Mouse (Mus musculus): Measurements from ENCODE around the gene Ndufaf3. TPM values are rescaled to one million over a fixed set of nuclear protein-coding genes. Genes with fewer than 3 reads are reported as not detected.
"Not testable (repeated sequence)": the region's sequence is repeated elsewhere in the genome, so short reads cannot be mapped to it uniquely, and the experiment has no call there.

The Ndufaf3 gene
- total RNA-seq (2021): 10 to 100 TPM; 53.1 to 59.8 TPM
- long read RNA-seq, experiment 1, transcript Ndufaf3-201 (5 exons, 1,487 nt): major isoform, 29 of 32 reads
- long read RNA-seq, experiment 1, partial matches to known transcripts: 0 of 32 reads
- long read RNA-seq, experiment 1, other reads (novel, unspliced or antisense): 1 of 32 reads
- long read RNA-seq, experiment 2, transcript Ndufaf3-201 (5 exons, 1,487 nt): major isoform, 28 of 31 reads
- long read RNA-seq, experiment 2, partial matches to known transcripts: 0 of 31 reads
- long read RNA-seq, experiment 2, other reads (novel, unspliced or antisense): 2 of 31 reads

DNA sequence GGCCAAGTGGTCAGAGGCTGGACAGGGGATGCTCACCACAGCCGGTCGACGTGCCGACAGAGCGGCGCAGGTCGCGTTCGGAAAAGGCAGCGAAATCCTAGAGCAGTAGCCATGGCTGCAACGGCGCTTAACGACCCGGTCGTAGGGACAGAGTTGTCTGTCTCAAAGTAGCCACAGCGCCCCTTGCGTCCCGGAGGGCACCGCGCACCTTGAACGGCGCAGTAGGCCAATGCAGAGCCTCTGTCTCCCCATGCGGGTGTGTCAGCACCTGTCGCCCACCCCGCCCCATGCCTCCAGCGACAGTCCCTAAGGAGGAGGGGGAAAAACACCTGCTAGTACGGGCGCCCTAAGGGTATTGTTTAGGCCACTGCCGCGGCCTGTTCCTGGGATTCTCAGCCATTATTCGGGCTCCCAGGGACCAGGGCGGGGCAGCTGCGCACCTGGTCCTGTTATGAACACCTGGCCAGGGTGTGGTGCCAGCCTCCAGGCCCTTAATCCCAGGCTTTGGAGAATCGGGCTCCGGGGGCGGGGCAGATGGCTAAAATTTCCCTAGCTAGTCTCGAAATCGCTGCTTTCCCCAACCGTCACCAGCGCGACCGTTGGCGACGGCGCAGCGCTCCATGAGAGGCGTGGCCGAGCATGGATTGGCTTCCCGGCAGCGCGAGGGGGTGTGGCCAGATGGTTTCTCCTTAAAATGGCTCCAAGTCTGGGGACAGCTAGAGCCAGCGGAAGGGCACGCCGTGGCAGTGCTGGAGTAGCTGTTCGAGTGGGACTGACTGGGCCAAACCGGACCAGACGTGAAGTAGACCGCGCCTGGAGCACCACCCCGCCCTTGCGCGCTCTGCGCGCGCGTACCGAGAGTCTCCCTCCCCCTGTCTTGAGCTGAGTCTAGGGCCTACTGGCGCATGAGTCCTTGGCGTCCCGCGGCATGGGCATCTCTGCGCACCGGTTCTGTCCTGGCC lies at the start of gene Ndufaf3:
Ndufaf3 (minus strand) TSS at position 620 of the 962 bp plus-strand sequence.
- intact Hi-C loops (cut with DNase I): loop anchor here (5.0 kb wide), 1 partner anchor 50 kb away; the partner anchor contains the start of gene Qrich1
- DNase-seq: peak; percentile 95 to 97

DNA sequence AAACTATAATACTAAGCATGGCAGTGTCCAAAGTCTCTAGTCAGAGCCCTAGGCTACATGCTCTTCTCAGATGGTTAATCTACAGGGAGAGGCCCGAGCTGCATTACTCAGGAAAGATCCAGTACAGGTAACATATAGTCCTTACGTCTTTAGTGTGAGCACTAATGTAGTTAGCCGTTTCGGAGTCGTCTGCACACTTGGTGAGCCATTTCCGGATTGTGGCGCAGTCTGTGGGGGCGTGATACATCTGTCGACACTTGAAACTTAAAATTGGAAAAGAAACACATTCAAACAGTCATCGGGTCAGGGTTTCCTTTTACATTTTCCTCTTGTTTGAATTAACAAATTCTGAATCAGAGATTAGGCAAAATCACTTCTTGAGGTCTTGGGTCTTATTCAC lies 44.3 kb upstream of the Ndufaf3 start:
- DNase-seq: no peak

DNA sequence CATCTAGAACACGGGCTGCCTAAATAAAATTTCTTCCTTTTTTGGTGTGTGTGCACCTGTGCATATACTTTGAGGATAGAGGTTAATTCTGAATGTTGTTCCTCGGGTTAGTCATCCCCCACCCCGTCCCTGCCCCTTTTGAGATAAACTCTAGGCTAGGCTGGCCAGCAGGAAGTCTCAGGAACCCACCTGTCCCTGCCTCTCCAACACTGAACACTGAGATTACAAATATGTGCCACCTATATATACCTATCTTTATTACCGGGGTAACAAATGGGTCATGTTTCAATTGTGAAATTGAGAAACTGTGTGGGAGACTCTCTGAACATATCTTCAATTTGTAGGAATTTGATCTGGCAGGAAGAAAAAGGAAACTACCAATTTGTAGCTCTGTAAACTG lies 41.7 kb upstream of the Ndufaf3 start:
- DNase-seq: no peak
- intact Hi-C loops (cut with DNase I): no loop called here

More for the DNA sequence above, 44.3 kb upstream of the Ndufaf3 start:
- intact Hi-C loops (cut with DNase I): no loop called here

DNA sequence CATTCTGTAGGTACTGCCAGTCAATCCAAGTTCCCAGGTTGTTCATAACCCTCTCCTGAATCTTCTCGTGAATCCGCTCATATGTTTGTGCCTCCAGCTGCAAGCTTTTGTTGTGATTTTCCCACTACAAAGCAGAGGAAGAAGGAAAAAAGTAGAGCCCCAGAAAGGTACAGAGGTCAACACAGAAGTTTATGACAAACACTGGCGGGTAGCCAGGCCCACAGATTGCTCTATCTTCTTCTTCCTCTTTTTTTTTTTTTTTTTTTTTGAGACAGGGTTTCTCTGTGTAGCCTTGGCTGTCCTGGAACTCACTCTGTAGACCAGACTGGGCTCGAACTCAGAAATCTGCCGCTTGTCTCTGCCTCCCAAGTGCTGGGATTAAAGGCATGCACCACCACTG lies 40.7 kb upstream of the Ndufaf3 start:
- intact Hi-C loops (cut with DNase I); DNase-seq: not testable (repeated sequence)

DNA sequence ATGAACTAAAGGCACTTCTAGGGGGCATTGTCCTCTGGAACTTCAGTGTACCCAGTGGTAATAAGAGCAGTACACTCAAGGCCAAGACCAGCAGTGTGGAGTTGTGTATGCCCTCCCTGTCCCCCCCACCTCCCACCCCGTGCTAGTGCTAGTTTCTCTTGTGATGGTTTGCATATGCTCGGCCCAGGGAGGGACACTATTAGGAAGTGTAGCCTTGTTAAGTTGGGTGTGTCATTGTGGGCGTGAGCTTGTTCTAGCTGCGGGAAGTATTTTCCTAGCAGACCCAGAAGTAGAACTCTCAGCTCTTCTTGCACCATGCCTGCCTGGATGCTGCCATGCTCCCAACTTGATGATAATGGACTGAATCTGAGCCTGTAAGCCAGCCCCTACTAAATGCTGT lies 34.8 kb upstream of the Ndufaf3 start:
- DNase-seq: no peak
- intact Hi-C loops (cut with DNase I): no loop called here

DNA sequence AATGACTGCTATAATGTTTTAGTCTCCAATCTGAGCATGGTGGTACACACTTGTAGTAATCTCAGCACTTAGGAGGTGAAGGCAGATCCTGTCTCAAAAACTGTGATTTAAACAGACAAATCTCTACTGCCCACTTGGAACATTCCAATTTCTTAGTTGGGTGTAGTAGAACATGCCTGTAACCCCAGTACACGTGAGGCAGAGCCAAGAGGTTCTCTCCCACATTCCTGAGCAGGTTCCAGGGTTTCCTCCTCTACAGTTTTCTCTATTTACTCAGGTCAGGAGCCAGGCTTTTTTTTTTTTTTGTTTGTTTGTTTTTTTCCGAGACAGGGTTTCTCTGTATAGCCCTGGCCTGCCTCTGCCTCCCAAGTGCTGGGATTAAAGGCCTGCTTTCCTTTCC lies 32.8 kb upstream of the Ndufaf3 start:
- no peak for DNase-seq
- intact Hi-C loops (cut with DNase I): no loop called here

DNA sequence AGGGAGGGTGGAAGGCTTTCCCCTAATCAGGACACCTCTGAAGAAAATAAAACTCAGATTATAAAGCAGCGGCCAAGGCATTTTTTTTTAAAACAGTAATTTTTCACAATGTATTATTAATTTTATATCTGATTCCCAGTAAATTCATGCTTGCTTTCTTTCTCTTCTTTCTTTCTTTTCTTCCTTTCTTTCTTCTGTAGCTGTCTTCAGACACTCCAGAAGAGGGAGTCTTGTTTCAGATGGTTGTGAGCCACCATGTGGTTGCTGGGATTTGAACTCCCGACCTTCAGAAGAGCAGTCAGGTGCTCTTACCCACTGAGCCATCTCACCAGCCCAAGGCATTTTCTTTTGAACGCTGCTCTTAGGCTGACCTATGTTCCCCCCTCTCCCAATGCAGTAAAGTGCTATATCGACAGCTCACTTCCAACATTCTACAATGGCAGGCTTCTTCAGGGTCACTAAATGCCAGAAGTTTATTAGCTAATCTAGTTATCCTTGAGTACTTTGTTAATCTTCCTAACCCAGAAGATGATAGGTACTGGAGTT lies 31.9 kb upstream of the Ndufaf3 start:
- intact Hi-C loops (cut with DNase I): loop anchor here (5.0 kb wide), 1 partner anchor 48 kb away; the partner anchor contains the start of gene Arih2
- DNase-seq: no peak

DNA sequence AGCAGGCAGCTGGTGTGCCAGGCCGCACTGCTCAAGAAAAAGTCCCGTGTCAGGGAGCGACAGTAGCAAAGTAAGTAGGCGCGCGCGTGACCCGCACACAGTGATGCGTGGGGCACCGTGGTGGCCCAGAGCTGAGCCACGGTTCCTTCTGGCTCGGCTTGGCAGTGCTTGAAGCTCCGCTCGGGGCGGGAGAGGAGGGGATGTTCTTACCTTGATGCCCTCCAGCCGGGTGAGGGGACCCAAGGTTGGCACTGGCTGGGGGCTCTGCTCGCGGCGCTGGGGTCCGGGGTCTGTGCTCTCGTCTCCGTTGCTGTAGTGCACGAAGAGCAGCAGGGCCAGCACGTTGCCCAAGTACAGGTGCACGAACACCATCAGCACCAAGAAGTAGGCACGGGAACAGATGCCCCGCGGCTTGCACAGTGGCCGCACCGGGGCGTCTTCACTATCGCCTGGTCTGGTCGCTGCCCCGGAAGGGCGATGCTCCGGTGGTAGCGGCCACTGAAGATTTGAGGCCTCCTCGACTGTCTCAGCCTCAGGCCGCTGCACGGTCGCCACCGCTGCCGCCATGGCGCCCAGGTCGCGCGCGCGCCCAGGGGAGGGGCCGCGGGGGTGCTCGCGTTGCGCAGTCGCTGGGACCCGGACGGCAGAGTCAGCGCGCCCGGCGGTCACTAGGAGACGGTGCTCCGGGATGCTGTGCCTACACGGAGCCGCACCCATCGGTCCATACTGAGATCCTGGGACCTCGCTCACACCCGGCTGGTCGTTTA lies 29.9 kb upstream of the Ndufaf3 start, which contains the start of gene P4htm:
P4htm (minus strand) TSS at position 670 of the 767 bp plus-strand sequence.
- peak; percentile 78 to 79 for DNase-seq
- intact Hi-C loops (cut with DNase I): loop anchor here (5.0 kb wide), 1 partner anchor 50 kb away; the partner anchor contains the start of gene Arih2

DNA sequence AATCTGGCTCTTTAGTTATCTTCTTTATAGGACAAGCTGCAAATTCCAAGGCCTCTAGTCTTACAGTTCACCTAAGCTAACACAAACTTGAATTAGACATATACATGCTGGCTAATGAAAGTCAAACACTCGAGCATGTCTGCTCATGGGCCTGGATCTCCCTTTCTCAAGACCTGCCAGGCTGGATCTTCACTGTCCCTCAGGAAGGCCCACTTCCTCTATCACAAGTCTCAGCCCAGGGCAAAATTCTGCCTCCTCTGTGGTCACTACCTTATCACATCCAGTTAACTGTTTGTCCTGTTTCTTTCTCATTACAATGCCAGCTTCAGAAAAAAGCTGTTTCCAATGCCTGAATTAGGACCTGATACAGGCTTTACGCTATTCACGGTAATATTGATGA lies 27.1 kb upstream of the Ndufaf3 start:
- intact Hi-C loops (cut with DNase I): loop anchor here (2.0 kb wide), 1 partner anchor 22 kb away; no protein-coding TSS in a partner anchor
- no peak for DNase-seq

DNA sequence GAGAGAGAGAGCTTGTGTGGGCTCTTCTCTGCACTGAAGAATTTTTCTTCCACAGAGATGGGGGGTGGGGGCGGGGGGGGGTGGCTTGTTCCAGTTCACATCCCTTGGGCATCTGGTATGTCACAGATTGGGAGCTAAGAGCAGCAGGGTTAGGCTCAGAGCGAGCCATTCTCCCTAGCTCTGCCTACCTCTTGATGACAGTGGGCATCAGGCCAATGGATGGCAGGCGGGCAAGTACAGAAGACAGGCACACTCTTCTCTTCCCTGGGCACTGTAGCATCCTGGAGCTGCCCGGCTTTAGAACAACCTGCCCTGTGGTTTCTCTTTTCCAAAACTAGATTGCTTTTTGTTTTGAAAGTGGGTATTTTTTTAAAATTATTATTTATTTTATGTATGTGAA lies 24.2 kb upstream of the Ndufaf3 start:
- no peak for DNase-seq
- intact Hi-C loops (cut with DNase I): no loop called here

DNA sequence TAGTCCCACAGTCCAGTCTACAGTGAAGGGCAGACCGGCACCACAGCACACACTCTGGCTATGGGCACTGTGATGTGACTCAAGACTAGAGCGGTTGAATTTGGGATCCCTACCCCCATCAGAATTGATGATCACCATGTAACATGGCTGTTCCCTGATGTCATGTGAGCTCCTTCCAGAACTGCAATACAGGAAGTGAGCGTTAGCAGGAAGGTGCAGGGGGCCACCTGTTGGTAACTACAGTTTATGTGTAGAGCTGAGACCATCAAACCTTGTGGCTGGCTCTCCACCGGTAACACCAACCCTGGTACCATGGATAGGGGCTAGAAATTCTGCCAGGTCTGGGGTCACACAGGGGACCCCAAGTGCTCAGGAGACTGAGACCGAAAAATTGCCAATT lies 22.0 kb upstream of the Ndufaf3 start:
- intact Hi-C loops (cut with DNase I): no loop called here

DNA sequence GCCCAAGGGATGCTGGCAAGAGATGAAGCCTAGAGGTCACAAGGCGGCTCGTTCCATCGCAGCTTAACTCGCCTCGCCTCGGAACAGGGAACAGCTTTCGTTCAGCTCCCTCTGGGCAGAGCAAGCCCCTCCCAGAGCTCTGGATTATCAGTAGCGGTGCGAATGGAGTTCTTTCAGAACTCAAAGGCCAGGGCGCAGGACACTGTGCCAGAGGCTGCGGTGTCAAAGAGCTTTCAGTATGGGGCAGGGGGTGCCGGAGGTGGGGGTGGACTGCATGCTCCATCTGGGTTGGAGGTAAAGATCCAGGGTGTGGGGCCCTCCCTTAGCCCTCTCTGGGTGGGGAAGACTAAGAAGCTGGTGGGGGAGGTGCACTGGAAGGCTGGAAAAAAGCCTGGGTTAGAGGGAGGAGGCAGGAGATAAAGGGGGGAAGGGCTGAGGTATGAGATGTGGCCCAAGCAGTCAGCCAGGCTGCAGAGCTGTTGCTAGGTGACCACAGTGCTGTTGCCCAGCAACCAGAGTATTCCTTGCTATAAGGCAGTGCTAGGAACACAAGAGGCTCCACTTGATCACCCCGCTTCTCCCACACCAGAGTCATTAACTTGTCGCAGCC lies 20.4 kb upstream of the Ndufaf3 start:
- intact Hi-C loops (cut with DNase I): no loop called here
- DNase-seq: peak; percentile 75 to 83

More for the DNA sequence above, 22.0 kb upstream of the Ndufaf3 start:
- no peak for DNase-seq

DNA sequence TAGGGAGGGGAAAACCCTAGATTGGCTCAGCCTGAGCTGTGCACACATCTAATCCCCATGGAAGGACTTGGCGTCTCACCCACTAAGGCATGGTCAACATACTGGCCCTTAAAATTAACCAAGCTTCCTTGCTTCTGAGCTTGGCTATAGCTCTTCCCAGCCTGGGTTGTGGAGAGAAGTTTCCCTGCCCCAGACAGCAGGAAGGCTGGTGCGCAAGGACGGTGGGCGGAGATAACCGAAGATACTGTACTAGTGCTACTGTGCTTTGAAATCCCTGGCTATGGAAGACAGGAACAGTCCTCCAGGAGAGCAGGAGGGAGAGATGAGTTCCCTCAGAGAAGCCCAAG lies 12.1 kb upstream of the Ndufaf3 start:
- DNase-seq: no peak
- intact Hi-C loops (cut with DNase I): no loop called here

DNA sequence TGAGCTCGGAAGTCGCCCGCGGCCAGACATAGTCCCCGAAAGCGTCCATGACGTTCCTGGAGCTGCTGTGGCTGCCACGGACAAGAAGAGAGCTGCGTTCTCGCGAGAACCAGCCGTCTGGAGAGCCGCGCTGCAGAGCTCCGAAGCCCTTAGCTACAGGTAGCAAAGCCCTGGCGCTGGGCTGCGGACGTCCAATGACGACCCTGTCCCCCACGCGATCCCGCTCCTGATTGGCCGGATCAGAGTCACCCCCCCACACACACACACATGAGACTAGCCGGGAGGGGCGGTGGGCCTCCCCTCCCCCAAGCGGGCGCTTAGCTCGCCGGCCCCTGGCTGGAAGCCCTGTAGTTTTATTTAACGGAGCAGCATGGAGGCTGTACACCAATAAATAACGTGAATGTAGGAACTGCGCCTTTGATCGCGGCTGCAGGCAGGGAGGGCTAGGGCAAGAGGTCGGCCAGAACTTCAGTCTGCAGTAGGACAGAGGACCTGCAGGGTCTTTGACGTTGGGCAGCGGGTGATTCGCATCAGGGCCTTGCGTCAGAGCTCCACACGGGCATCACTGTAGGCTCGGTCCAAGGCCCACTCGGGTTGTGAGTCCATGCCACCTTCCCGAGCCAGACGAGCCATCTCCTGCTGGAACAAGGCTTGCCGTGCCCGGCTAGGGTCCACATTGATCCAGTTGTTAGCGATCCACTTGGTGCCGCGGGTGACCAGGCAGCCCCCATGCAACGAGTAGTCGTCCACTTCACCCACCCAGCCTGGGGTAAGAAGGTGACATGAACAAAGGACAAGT lies 11.5 kb upstream of the Ndufaf3 start, which contains the start of gene Wdr6:
Wdr6 (minus strand) TSS at position 195 of the 799 bp plus-strand sequence.
- peak; percentile 90 to 91 for DNase-seq
- intact Hi-C loops (cut with DNase I): no loop called here

DNA sequence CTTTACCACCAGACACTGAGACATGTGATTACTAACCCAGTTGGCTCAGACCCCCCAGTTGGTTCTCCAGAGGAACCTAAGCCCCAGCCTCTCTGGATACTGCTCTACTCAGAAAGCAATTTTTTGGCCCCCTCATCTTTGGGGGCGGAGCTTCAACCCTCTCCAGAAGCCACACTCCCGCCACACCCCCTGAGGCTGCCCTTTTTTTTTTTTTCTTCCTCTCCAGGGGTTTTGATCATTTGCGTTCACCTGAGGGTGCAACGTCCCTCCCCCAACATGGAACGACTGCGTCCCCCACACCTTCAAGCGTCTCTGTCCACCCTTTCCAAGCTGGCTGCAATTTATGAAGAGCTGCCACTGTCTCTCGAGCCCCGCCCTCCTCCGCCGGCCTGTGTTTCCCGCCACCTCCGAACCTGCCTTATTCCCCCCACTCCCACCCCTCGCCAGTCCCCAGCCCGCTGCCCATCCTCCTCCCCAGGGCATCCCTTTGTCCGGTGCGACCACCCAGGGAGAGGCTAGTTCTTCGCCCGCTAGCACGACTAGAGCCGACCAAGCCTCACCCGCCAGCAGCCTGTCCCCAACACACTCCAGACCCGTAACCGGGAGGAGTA lies 10.8 kb upstream of the Ndufaf3 start:
- DNase-seq: peak; percentile 54 to 71
- intact Hi-C loops (cut with DNase I): no loop called here

DNA sequence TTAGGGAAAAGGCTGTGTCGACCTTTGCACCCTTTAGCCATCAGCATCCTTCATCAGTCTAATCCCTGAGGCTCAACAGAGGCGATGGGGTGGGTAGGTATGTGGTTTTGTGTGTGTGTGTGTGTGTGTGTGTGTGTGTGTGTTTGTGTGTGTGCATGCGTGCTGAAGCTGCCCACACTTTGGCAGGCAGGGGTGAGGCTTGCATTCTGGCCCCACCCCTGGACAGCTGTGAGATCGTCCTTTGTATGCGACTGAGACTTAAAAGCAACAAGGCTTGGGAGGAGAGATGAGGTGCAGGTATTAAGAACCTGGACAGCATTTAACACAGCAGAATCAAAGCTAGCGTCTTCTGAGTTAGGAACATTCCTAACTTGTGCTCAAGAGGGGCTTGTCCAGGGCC lies 9.8 kb upstream of the Ndufaf3 start:
- intact Hi-C loops (cut with DNase I): no loop called here
- no peak for DNase-seq

DNA sequence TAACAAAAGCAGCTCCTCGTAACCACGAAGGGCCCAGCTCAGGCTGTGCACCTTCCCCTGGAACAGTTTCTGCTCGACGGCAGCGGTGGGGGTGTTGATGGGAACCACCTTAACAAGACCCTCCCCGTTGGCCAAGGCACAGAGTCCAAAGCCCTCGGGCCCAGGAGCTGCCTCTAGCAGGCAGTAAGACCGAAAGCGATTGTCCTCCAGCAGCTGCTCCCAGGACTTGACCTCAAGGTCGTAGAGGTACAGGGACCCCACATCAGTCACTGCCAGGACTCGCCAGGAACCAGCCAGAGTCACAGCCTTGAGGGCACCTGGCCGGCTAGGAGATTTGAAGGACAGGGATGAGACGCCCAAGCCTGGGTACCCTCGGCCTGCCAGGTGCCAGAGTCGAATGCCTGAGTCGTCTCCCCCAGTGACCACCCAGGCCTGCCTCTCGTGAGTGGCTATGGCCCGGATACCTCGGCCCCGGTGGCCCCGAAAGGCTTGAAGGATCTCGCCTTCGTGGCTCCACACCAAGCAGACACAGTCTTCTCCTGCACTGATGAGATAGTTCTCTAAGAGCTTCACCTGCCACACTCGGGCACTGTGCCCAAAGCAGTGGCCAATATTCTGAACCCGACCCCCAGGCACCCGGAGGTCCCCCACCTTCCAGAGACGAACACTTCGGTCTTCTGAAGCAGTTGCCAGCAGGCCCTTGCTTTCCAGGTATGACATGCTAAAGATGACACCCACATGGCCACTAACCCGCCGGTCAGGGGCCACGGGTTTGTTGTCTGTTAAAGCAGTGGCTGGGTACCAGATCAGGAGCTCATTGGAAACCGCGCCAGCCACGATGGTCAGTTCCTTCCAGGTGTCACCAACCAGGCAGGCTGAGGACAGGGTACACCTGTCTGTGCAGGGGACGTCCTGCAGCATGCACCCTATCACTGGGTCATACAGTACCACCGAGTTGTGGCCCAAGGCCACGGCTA lies 8.4 kb upstream of the Ndufaf3 start:
- intact Hi-C loops (cut with DNase I): no loop called here
- no peak for DNase-seq

Measured in heart, postnatal 14 days (tissue).